Mouse (Mus musculus) midbrain, embryonic 14.5 days (tissue): Measurements from ENCODE around the gene Rae1. TPM values are rescaled to one million over a fixed set of nuclear protein-coding genes. Genes with fewer than 3 reads are reported as not detected.

Experiments used
- ATAC-seq: fragments of 200-750 bp; cut with Nextera tagmentation; 2 replicates; pipeline ENCODE4 v1.8.0; 2017; ENCODE audit warnings: moderate number of reproducible peaks, moderate library complexity; ENCODE audit not compliant: low FRiP score, low TSS enrichment
- DNase-seq: peaks from one replicate; pipeline ENCODE4 v3.0.0-alpha.2; 2015
- H3K27ac ChIP-seq: fragments of 300-500 bp; sonication (generic); replicated peaks from 2 replicates; pipeline ENCODE4 v1.5.1; 2014; ENCODE audit warnings: mild to moderate bottlenecking, low read depth, low read length, moderate library complexity
- H3K27me3 ChIP-seq: fragments of 300-500 bp; sonication (generic); 2 replicates; pipeline ENCODE4 v1.6.1; 2014; ENCODE audit warnings: low read length, control low read depth, mixed read lengths; ENCODE audit not compliant: control insufficient read depth, insufficient read depth
- H3K36me3 ChIP-seq: fragments of 300-500 bp; sonication (generic); 2 replicates; pipeline ENCODE4 v1.6.1; 2014; ENCODE audit warnings: low read length, control low read depth; ENCODE audit not compliant: control insufficient read depth, insufficient read depth
- H3K4me1 ChIP-seq: fragments of 300-500 bp; sonication (generic); 2 replicates; pipeline ENCODE4 v1.6.1; 2014; ENCODE audit warnings: mild to moderate bottlenecking, antibody characterized with exemption, low read length, control low read depth; ENCODE audit not compliant: control insufficient read depth, insufficient read depth
- H3K4me2 ChIP-seq: fragments of 300-500 bp; sonication (generic); 2 replicates; pipeline ENCODE4 v1.6.1; 2014; ENCODE audit warnings: mild to moderate bottlenecking, low read length, moderate library complexity
- H3K4me3 ChIP-seq: fragments of 300-500 bp; sonication (generic); replicated peaks from 2 replicates; pipeline ENCODE4 v1.5.1; 2014; ENCODE audit warnings: low read depth, low read length
- H3K9ac ChIP-seq: fragments of 300-500 bp; sonication (generic); replicated peaks from 2 replicates; pipeline ENCODE4 v1.6.1; 2014; ENCODE audit warnings: mild to moderate bottlenecking, low read length, moderate library complexity
- H3K9me3 ChIP-seq: fragments of 300-500 bp; sonication (generic); 2 replicates; pipeline ENCODE4 v1.6.1; 2016; ENCODE audit warnings: low read length, control low read depth, mixed read lengths; ENCODE audit not compliant: control insufficient read depth
- WGBS: fragments of 180-500 bp; shearing (Covaris S2); extraction: QIAGEN DNeasy Blood & Tissue Kit; methylation state at CpG from one replicate; pipeline ENCODE4 v1.1.7; 2014; 5-methylcytosine and 5-hydroxymethylcytosine counted together
- polyA plus RNA-seq: library from polyadenylated mRNA; unstranded; fragments of >200 nt; fragmentation: Nextera tagmentation; extraction: Ambion mirVana; gene quantifications from 2 replicates; pipeline ENCODE4 v1.2.1, GENCODE M21; 2014

Gene Rae1
- 115 and 127 TPM in 2 replicates for polyA plus RNA-seq

DNA sequence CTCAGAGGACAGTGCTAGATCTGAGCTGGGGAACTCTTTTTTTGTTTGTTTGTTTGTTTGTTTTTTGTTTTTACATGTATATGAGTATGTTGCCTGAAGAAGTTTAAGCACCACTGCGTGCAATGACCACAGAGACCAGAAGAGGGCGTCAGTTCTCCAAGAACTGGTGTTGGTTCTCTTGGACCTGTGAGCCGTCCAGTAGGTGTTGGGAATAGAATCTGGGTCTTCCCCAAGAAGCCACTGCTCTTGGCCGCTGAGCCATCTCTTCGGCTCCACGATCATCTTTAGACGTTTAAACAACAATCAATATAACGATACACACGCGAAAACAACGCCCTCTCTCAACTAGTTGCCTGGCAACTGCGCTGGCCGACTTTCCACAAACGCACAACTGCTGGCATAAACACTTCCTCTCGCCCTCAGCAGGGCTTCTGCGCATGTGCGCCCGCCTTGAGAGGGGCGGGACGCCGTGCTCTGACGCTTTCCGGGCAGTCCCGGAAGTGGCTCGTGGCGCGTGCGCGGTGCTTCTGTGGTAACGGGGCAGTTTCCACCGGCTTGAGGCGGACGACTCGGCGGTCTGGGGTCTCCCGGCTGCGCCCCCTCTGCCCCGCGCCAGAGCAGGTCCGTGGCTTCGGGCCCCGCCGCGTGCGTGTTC lies at the start of gene Rae1:
Gene Rae1 (plus strand): TSS at position 488 of the 655 bp plus-strand sequence.
- WGBS = under 1% methylated on average over 39 of the region's 45 CpGs
- Histone ChIP-seq H3K4me1 (peaks cover 11% of the 10 kb centered on the region; the same call in 1 of the 2 replicates), H3K9me3 (no peaks in the 10 kb centered on the region), H3K9ac (peak within 1 kb of the TSS; percentile 88), H3K4me3 (peak within 1 kb of the TSS; percentile 97), H3K27ac (peak within 1 kb of the TSS; percentile 80), H3K27me3 (no peaks in the 10 kb centered on the region), H3K36me3 (peaks cover 22% of the 10 kb centered on the region), H3K4me2 (peak within 1 kb of the TSS; percentile 90)
- ATAC-seq (peak; percentile 95), DNase-seq (peak; percentile 100)

DNA sequence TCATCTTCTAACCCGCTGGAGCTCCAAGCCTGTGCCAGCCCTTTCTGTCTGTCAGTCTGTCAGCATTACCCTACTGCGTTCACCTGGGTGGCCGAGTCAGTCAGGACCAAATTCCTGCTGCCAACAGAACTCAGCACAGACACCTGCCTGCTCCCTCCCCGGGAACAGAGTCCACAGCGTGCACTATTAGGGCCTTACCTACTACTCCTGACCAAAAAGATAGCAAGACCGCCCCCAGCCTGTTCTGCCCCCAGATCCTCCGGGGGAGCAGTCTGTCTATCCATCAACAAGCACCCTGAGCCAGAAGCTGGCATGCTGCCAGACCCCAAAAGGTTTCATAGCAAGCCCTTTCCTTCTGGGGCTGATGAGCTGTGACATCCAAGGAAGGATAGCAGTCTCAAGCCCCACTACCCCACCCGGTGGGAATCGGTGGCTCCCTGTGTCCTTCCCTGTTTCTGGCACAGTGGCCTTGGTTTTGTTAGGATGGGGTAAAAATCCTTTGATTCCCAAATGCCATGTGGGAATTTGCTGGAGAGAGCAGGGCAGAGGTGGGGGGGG lies 49.7 kb upstream of the Rae1 start:
- Histone ChIP-seq H3K4me3 (no peak overlapping the region), H3K4me1 (0 out of 2 replicates have a peak, but pooled peaks cover 8% of the 10 kb centered on the region), H3K27ac (no peak overlapping the region), H3K9ac (no peak overlapping the region), H3K4me2 (no peak overlapping the region), H3K27me3 (peaks cover 4% of the 10 kb centered on the region; the same call in 1 of the 2 replicates), H3K9me3 (no peaks in the 10 kb centered on the region), H3K36me3 (no peaks in the 10 kb centered on the region)
- peak; percentile 55; the same call in 1 of the 2 replicates for ATAC-seq
- DNase-seq = peak; percentile 40
- WGBS = 60% methylated on average over 9 of the region's 9 CpGs

DNA sequence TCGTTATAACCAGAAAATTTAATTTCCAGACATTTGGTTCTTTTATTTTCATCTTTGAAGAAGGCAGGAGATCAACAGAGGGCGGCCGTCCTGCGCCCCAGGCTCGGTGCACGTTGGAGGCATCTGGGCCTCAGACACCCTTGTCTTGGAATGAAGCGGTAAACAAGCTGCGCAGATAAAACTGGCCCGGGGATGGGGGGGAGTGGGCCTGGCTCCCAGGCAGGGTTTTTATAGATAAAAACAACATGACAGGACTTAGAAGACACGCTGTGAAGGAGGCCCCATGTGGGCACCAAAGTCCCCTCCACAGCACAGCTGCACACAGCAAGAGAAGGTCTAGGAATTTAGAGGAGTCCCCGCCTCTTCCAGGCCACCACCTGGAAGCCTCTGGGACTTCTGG lies 49.2 kb upstream of the Rae1 start:
- ATAC-seq = no peak
- WGBS = 25% methylated on average over 11 of the region's 11 CpGs
- Histone ChIP-seq H3K9ac (no peak overlapping the region), H3K27me3 (peaks cover 4% of the 10 kb centered on the region; the same call in 1 of the 2 replicates), H3K4me1 (0 out of 2 replicates have a peak, but pooled peaks cover 8% of the 10 kb centered on the region), H3K9me3 (no peaks in the 10 kb centered on the region), H3K4me3 (no peak overlapping the region), H3K27ac (no peak overlapping the region), H3K4me2 (no peak overlapping the region), H3K36me3 (no peaks in the 10 kb centered on the region)
- peak; percentile 42 for DNase-seq

- Histone ChIP-seq H3K27ac (no peak overlapping the region), H3K36me3 (no peaks in the 10 kb centered on the region), H3K9ac (no peak overlapping the region), H3K4me3 (no peak overlapping the region), H3K9me3 (peaks cover 5% of the 10 kb centered on the region; the same call in 1 of the 2 replicates), H3K4me2 (no peak overlapping the region), H3K4me1 (0 out of 2 replicates have a peak, but pooled peaks cover 8% of the 10 kb centered on the region), H3K27me3 (peaks cover 4% of the 10 kb centered on the region; the same call in 1 of the 2 replicates)
- 87% methylated on average over 2 of the region's 2 CpGs for WGBS
- DNase-seq = no peak
- no peak for ATAC-seq
Measured at GRCm38 (mm10) chr2:172951976-172952375, 47.9 kb upstream of the Rae1 start.

GRCm38 (mm10) chr2:172958579-172958978 lies 41.3 kb upstream of the Rae1 start:
- WGBS = 4% methylated on average over 5 of the region's 5 CpGs

GRCm38 (mm10) chr2:172959006-172959768 lies 40.7 kb upstream of the Rae1 start:
- no peak overlapping the region for H3K27ac ChIP-seq
- H3K4me2 ChIP-seq = no peak overlapping the region
- no peak overlapping the region for H3K9ac ChIP-seq
- H3K27me3 ChIP-seq = no peaks in the 10 kb centered on the region
- H3K4me3 ChIP-seq = no peak overlapping the region
- no peak for DNase-seq
- peaks cover 7% of the 10 kb centered on the region; the same call in 1 of the 2 replicates for H3K4me1 ChIP-seq
- WGBS = 49% methylated on average over 13 of the region's 13 CpGs
- H3K9me3 ChIP-seq = peaks cover 5% of the 10 kb centered on the region; the same call in 1 of the 2 replicates
- no peak for ATAC-seq
- H3K36me3 ChIP-seq = no peaks in the 10 kb centered on the region

More at GRCm38 (mm10) chr2:172958579-172958978, 41.3 kb upstream of the Rae1 start:
- DNase-seq = peak; percentile 37
- Histone ChIP-seq H3K4me3 (no peak overlapping the region), H3K9me3 (peaks cover 5% of the 10 kb centered on the region; the same call in 1 of the 2 replicates), H3K9ac (no peak overlapping the region), H3K36me3 (no peaks in the 10 kb centered on the region), H3K4me1 (peaks cover 7% of the 10 kb centered on the region; the same call in 1 of the 2 replicates), H3K4me2 (no peak overlapping the region), H3K27me3 (no peaks in the 10 kb centered on the region), H3K27ac (no peak overlapping the region)
- ATAC-seq = no peak

DNA sequence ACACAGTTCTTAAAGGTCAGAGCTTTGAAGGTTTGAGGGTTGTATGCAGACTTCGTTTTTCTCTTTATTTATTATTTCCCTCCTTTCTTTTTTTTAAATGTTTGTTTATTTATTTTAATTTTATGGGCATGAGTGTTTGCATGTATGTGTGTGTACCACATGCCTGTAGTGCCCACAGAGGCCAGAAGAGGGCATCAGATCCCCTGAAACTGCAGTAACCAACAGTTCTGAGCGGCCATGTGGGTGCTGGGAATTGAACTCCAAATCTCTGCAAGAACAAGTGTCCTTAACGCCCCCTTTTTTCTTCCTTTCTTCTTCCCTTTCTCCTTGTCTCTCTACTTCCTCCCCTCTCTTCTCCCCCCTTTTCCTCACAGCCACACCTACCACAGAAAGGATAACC lies 39.6 kb upstream of the Rae1 start:
- WGBS = 89% methylated on average over 3 of the region's 3 CpGs
- no peak overlapping the region for H3K27ac ChIP-seq
- no peak overlapping the region for H3K4me2 ChIP-seq
- peaks cover 5% of the 10 kb centered on the region; the same call in 1 of the 2 replicates for H3K9me3 ChIP-seq
- H3K27me3 ChIP-seq = no peaks in the 10 kb centered on the region
- peaks cover 7% of the 10 kb centered on the region; the same call in 1 of the 2 replicates for H3K4me1 ChIP-seq
- no peaks in the 10 kb centered on the region for H3K36me3 ChIP-seq
- DNase-seq (no peak), ATAC-seq (no peak)
- H3K4me3 ChIP-seq = no peak overlapping the region
- no peak overlapping the region for H3K9ac ChIP-seq

DNA sequence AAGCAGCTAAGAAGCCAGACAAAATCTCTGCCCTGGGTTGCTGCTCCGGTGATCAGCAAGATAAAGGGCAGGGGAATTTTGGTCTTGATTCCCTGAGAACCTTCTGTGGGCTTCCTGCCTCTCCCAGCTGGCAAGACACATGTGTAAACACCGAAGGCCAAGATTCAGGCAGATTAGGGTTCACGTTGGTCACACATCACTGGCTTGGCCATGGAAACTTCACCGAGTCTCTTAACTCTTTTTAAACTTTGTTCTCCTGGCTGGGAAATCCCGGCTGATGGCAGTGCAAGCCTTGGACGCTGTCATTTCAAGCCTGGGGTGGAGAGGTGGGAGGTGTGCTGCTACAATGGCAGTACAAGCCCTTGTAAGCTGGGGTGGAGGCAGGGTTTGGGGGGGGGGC lies 38.7 kb upstream of the Rae1 start:
- ATAC-seq (no peak), DNase-seq (no peak)
- Histone ChIP-seq H3K36me3 (no peaks in the 10 kb centered on the region), H3K4me2 (no peak overlapping the region), H3K9me3 (peaks cover 5% of the 10 kb centered on the region; the same call in 1 of the 2 replicates), H3K27ac (no peak overlapping the region), H3K27me3 (no peaks in the 10 kb centered on the region), H3K4me1 (peaks cover 7% of the 10 kb centered on the region; the same call in 1 of the 2 replicates), H3K9ac (no peak overlapping the region), H3K4me3 (no peak overlapping the region)
- 15% methylated on average over 6 of the region's 6 CpGs for WGBS
